Mouse (Mus musculus) CH12.LX (cell line): Measurements from ENCODE around the gene Pdgfc. TPM values are rescaled to one million over a fixed set of nuclear protein-coding genes. Genes with fewer than 3 reads are reported as not detected.

ENCODE experiments used
- DNase-seq: peaks from one replicate; pipeline ENCODE4 v3.0.0-alpha.2; 2013; ENCODE audit errors: extremely low read depth
- H3K27ac ChIP-seq: 2 replicates; pipeline ENCODE4 v1.5.1; 2012; ENCODE audit warnings: low read depth, mild to moderate bottlenecking, control low read depth, moderate library complexity; ENCODE audit not compliant: insufficient read depth
- H3K27me3 ChIP-seq: replicated peaks from 2 replicates; pipeline ENCODE3; 2012; ENCODE audit warnings: inconsistent platforms
- H3K36me3 ChIP-seq, 2 experiments: replicated peaks in 1 of 2; 2 replicates each; pipeline versions ENCODE3 to v1.6.1; 2012; ENCODE audit warnings: inconsistent platforms in 1 of 2, low read length in 1 of 2, mild to moderate bottlenecking in 1 of 2, mixed read lengths in 1 of 2, moderate library complexity in 1 of 2; ENCODE audit not compliant: control insufficient read depth in 1 of 2, insufficient read depth in 1 of 2
- H3K4me1 ChIP-seq, 2 experiments: 2 replicates each; pipeline ENCODE4 v1.6.1; 2012; ENCODE audit warnings: inconsistent platforms in 1 of 2, moderate library complexity in 1 of 2; ENCODE audit not compliant: insufficient read depth in 2 of 2, control insufficient read depth in 1 of 2
- H3K4me2 ChIP-seq: 2 replicates; pipeline ENCODE4 v1.6.1; 2012; ENCODE audit warnings: low read depth, mild to moderate bottlenecking, control low read depth; ENCODE audit not compliant: poor library complexity, insufficient read depth, severe bottlenecking
- H3K4me3 ChIP-seq, 3 experiments: fragments of 150-350 bp in 1 of 3; sonication (generic) in 1 of 3; replicated peaks in 1 of 3; 2 replicates each; pipeline versions ENCODE3 to v1.5.1; 2011 to 2012; ENCODE audit warnings: low read depth in 2 of 3, low read length in 2 of 3, mild to moderate bottlenecking in 2 of 3, moderate library complexity in 2 of 3, control low read depth in 1 of 3, improper control_type of control experiment in 1 of 3, inconsistent platforms in 1 of 3, mixed read lengths in 1 of 3; ENCODE audit not compliant: poor library complexity in 1 of 3
- H3K79me2 ChIP-seq: replicated peaks from 2 replicates; pipeline ENCODE4 v1.6.1; 2012; ENCODE audit warnings: mild to moderate bottlenecking, moderate library complexity; ENCODE audit not compliant: control insufficient read depth, poor library complexity, insufficient read depth, severe bottlenecking; ENCODE audit errors: extremely low read depth
- H3K9ac ChIP-seq: 2 replicates; pipeline ENCODE4 v1.6.1; 2012; ENCODE audit warnings: low read depth, mild to moderate bottlenecking, control low read depth, moderate library complexity; ENCODE audit not compliant: insufficient read depth
- H3K9me3 ChIP-seq: replicated peaks from 2 replicates; pipeline ENCODE3; 2012; ENCODE audit warnings: low read length, inconsistent platforms, mixed read lengths
- CHD1 ChIP-seq: IDR thresholded peaks from 2 replicates; pipeline ENCODE4 v1.6.1; 2012; ENCODE audit warnings: low read depth, low read length, improper control_type of control experiment, inconsistent platforms
- ELF1 ChIP-seq: IDR thresholded peaks from 2 replicates; pipeline ENCODE4 v1.6.1; 2014; ENCODE audit warnings: low read depth, mild to moderate bottlenecking, inconsistent platforms, low read length, improper control_type of control experiment
- ETS1 ChIP-seq: conservative IDR thresholded peaks from 2 replicates; pipeline ENCODE4 v1.6.1; 2012; ENCODE audit warnings: low read depth, mild to moderate bottlenecking, inconsistent platforms, low read length, improper control_type of control experiment, moderate library complexity
- GABPA ChIP-seq: IDR thresholded peaks from 2 replicates; pipeline ENCODE4 v1.6.1; 2012; ENCODE audit warnings: low read depth, low read length, improper control_type of control experiment, inconsistent platforms; ENCODE audit not compliant: insufficient replicate concordance
- JUN ChIP-seq: IDR thresholded peaks from 2 replicates; pipeline ENCODE4 v1.6.1; 2011; ENCODE audit warnings: low read depth, mild to moderate bottlenecking, low read length, improper control_type of control experiment, moderate library complexity; ENCODE audit not compliant: insufficient read depth
- MAFK ChIP-seq: IDR thresholded peaks from 2 replicates; pipeline ENCODE4 v1.6.1; 2011; ENCODE audit warnings: low read length, improper control_type of control experiment; ENCODE audit not compliant: insufficient replicate concordance
- MAX ChIP-seq: IDR thresholded peaks from 2 replicates; pipeline ENCODE4 v1.6.1; 2011; ENCODE audit warnings: low read length, improper control_type of control experiment
- MAZ ChIP-seq: IDR thresholded peaks from 2 replicates; pipeline ENCODE4 v1.6.1; 2012; ENCODE audit warnings: low read depth, mild to moderate bottlenecking, inconsistent platforms, low read length, improper control_type of control experiment, moderate library complexity
- MXI1 ChIP-seq: IDR thresholded peaks from 2 replicates; pipeline ENCODE4 v1.6.1; 2011; ENCODE audit warnings: mild to moderate bottlenecking, low read depth, low read length, improper control_type of control experiment
- MYC ChIP-seq: IDR thresholded peaks from 2 replicates; pipeline ENCODE4 v1.6.1; 2011; ENCODE audit warnings: low read depth, mild to moderate bottlenecking, improper control_type of control experiment, low read length
- NELFE ChIP-seq: IDR thresholded peaks from 2 replicates; pipeline ENCODE4 v1.6.1; 2011; ENCODE audit warnings: low read depth, low read length, improper control_type of control experiment
- POLR2AphosphoS2 ChIP-seq: IDR thresholded peaks from 2 replicates; pipeline ENCODE4 v1.6.1; 2011; ENCODE audit warnings: low read depth, low read length, improper control_type of control experiment
- RAD21 ChIP-seq: IDR thresholded peaks from 2 replicates; pipeline ENCODE4 v1.6.1; 2011; ENCODE audit warnings: low read depth, mild to moderate bottlenecking, low read length, improper control_type of control experiment, moderate library complexity
- TCF12 ChIP-seq: IDR thresholded peaks from 2 replicates; pipeline ENCODE4 v1.6.1; 2014; ENCODE audit warnings: low read depth, mild to moderate bottlenecking, inconsistent platforms, low read length, improper control_type of control experiment
- UBTF ChIP-seq: IDR thresholded peaks from 2 replicates; pipeline ENCODE4 v1.6.1; 2012; ENCODE audit warnings: low read depth, mild to moderate bottlenecking, inconsistent platforms, low read length, improper control_type of control experiment, moderate library complexity
- USF1 ChIP-seq: IDR thresholded peaks from 2 replicates; pipeline ENCODE4 v1.6.1; 2014; ENCODE audit warnings: low read depth, mild to moderate bottlenecking, inconsistent platforms, low read length, improper control_type of control experiment
- USF2 ChIP-seq: conservative IDR thresholded peaks from 2 replicates; pipeline ENCODE4 v1.6.1; 2011; ENCODE audit warnings: low read depth, low read length, improper control_type of control experiment
- ZC3H11A ChIP-seq: IDR thresholded peaks from 2 replicates; pipeline ENCODE4 v1.6.1; 2012; ENCODE audit warnings: low read depth, mild to moderate bottlenecking, inconsistent platforms, low read length, improper control_type of control experiment
- dilution Hi-C: fragments of 300-500 bp; cut with MboI; formaldehyde crosslinking; loops from 2 replicates; pipeline ENCODE4 v1.14.3; 2020; ENCODE audit warnings: low sequenced_read_pairs; ENCODE audit not compliant: extremely low pct_unique_long_range_greater_than_20kb, extremely low pct_ligation_motif_present
- in situ Hi-C: fragments of 300-500 bp; cut with MboI; formaldehyde crosslinking; loops from 3 replicates; pipeline ENCODE4 v1.14.3; 2019; ENCODE audit warnings: low sequenced_read_pairs, low pct_ligation_motif_present, low pct_unique_long_range_greater_than_20kb, mixed read lengths
- polyA plus RNA-seq: library from polyadenylated mRNA; unstranded; fragments of >175 nt; gene quantifications from 2 replicates; pipeline ENCODE4 v1.2.1, GENCODE M21; 2012; ENCODE audit warnings: low read depth; ENCODE audit not compliant: insufficient read length
- total RNA-seq, 2 experiments: library from RNA; depleted of rRNA; stranded (reverse); fragments of 300-350 nt in 1 of 2; fragments of >200 nt in 1 of 2; gene quantifications; 2 replicates each; pipeline ENCODE4 v1.2.3; 2012 to 2014

Gene Pdgfc
- total and polyA plus RNA-seq, 3 experiments, result 0.09 to 0.20 (median 0.17) TPM

- no peaks in the 10 kb centered on the region for H3K79me2 ChIP-seq
- no peaks in the 10 kb centered on the region for H3K4me1 ChIP-seq
- no peak overlapping the region for H3K27ac ChIP-seq
- H3K4me2 ChIP-seq, result no peak overlapping the region
- H3K9me3 ChIP-seq, result no peaks in the 10 kb centered on the region
- no peak for DNase-seq
- dilution Hi-C loops, result no loop called here
- H3K4me3 ChIP-seq, result no peak overlapping the region
- no peaks in the 10 kb centered on the region for H3K27me3 ChIP-seq
- H3K9ac ChIP-seq, result no peak overlapping the region
- TF ChIP-seq UBTF (no peak), MXI1 (no peak), RAD21 (no peak), MAZ (no peak), ELF1 (no peak), MYC (no peak), USF1 (no peak), USF2 (no peak)
- no peaks in the 10 kb centered on the region for H3K36me3 ChIP-seq
- in situ Hi-C loops, result loop anchor here (25.0 kb wide), 1 partner anchor 740 kb away; no protein-coding TSS in a partner anchor
Measured at GRCm38 (mm10) chr3:81046652-81047607, 10.7 kb downstream of the Pdgfc start.

GRCm38 (mm10) chr3:81051522-81051921 is 15.3 kb downstream of the Pdgfc start:
- Histone ChIP-seq H3K9ac (no peak overlapping the region), H3K27ac (no peak overlapping the region), H3K4me1 (no peaks in the 10 kb centered on the region), H3K36me3 (no peaks in the 10 kb centered on the region), H3K4me3 (no peak overlapping the region), H3K9me3 (no peaks in the 10 kb centered on the region), H3K4me2 (no peak overlapping the region), H3K27me3 (no peaks in the 10 kb centered on the region), H3K79me2 (no peaks in the 10 kb centered on the region)
- in situ Hi-C loops, result no loop called here
- TF ChIP-seq CHD1, result no peak
- TF ChIP-seq TCF12, result no peak
- no peak for TF ChIP-seq POLR2AphosphoS2
- no peak for TF ChIP-seq MXI1
- no peak for TF ChIP-seq JUN
- no peak for TF ChIP-seq MYC
- no peak for TF ChIP-seq ETS1
- no peak for TF ChIP-seq NELFE
- TF ChIP-seq GABPA, result no peak
- no peak for TF ChIP-seq MAFK
- TF ChIP-seq MAX, result no peak
- no peak for TF ChIP-seq ZC3H11A
- TF ChIP-seq USF1, result no peak
- no peak for DNase-seq
- dilution Hi-C loops, result no loop called here
